Mouse (Mus musculus) gastrocnemius, postnatal 25 days (tissue): ENCODE measurements around the gene Nrip2. TPM values are rescaled to one million over a fixed set of nuclear protein-coding genes. Genes with fewer than 3 reads are reported as not detected.
"Not testable (repeated sequence)": the region's sequence is repeated elsewhere in the genome, so short reads cannot be mapped to it uniquely, and the experiment has no call there.

Experiments
- DNase-seq: peaks from one replicate; pipeline ENCODE4 v3.0.0; 2022
- long read RNA-seq, 2 experiments: library from polyadenylated mRNA; stranded (forward); transcript quantifications; one replicate each; pipeline ENCODE4 v2.0.0; 2021
- total RNA-seq, 2 experiments: library from RNA; stranded (reverse); gene quantifications; 1 replicate in 1 of 2; 2 replicates in 1 of 2; pipeline ENCODE4 v1.2.3; 2021

Gene Nrip2
- total RNA-seq: 1 to 10 TPM in 1 of 2 experiments, under 1 TPM in 1; 0.97 to 1.7 TPM
- long read RNA-seq, experiment 1: 0 reads
- long read RNA-seq, experiment 2, partial matches to known transcripts: 0 of 3 reads
- long read RNA-seq, experiment 2, other reads (novel, unspliced or antisense): 1 of 3 reads

GRCm38 (mm10) chr6:128398996-128399395, at the start of gene Nrip2:
Gene Nrip2, plus strand, starts transcription at chr6:128399296.
- DNase-seq: no peak

GRCm38 (mm10) chr6:128349711-128350110, 49.4 kb upstream of the Nrip2 start:
- no peak for DNase-seq

GRCm38 (mm10) chr6:128354140-128354539, 45.0 kb upstream of the Nrip2 start:
- no peak for DNase-seq

- no peak for DNase-seq
Observed at GRCm38 (mm10) chr6:128355201-128355681, 43.9 kb upstream of the Nrip2 start.

DNA sequence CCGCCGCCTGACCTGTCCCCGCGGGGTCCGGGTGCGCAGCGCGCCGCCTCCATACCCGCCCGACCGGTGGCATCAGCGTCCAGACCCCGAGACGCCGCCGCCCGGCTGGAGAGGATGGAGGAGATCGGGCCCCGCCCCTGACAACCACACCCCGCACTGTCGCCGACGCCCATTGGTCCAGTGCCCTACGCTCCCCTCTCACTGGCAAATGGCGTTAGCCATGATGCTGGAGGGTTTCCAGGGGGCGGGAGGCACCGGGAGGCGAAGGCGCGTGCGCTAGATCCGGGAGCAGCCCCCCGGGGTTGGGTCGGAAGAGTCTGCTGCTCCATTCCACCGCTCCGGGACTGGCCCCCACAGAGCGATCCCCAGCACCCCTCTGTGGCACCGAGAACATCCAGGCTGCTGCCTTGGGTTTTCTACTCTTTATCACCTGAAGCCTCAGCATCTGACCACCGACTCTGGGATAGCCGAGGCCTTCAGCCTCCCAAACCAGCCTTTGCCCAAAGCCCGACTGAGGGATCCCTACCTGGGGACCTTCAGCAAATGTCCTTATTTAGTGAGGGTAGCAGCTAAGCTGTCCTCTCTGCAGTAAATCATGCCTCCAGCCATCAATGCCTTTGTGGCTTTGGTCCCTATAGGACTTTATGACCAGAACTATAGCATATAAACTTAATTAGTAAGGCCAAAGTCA, 43.2 kb upstream of the Nrip2 start, which contains the start of gene Tulp3:
TSS of gene Tulp3 (minus strand) at position 126 of the 691 bp plus-strand sequence.
- peak; percentile 95 for DNase-seq

- peak; percentile 24 for DNase-seq
Observed at GRCm38 (mm10) chr6:128358999-128359398, 40.1 kb upstream of the Nrip2 start.

GRCm38 (mm10) chr6:128361901-128362300, 37.2 kb upstream of the Nrip2 start:
- no peak for DNase-seq

- DNase-seq: peak; percentile 83
Observed at GRCm38 (mm10) chr6:128362381-128363006, 36.6 kb upstream of the Nrip2 start, which contains the start of the genes Rhno1 and Foxm1. Gene Rhno1, minus strand, starts transcription at chr6:128362911. Gene Foxm1, plus strand, starts transcription at chr6:128362967.

DNA sequence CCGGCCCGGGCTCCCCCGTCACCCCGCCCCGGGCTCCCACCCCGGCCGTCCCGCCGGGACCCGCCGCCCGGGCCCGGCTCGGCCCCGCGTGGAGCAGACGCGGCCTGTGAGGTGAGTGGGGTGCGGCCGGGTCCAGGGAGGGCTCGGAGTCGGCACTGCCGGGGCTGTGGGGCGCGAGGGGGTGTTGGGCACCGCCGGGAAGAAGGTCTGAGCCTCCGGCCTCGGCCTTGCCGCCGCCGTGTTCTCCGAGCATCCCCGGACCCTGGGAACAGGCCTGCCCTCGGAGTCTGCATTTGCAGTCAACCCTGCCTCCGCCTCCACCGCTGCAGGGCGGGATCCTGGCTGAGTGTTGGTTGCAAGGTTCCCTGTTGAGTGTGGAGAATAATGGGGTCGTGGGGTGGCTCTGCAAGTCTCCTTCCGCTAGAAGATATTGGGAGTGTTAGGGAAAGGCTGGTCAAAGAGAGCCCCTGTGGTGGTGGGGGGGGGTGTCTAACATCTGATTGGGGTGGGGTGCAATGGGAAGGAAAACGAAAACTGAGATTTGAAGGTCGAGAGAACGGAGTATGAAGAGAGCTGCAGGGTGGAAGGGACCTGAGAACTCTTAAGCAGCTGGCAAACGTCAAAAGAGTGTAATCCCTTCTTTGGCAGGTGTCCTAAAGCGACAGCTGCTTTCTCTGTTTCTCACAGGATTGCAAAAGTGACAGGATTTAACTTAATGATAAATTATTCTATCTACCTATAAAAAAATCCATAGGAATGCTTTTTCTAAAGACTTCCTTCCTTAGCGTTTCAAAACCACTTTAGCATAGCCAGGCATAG, 35.9 kb upstream of the Nrip2 start:
- peak; percentile 12 for DNase-seq

DNA sequence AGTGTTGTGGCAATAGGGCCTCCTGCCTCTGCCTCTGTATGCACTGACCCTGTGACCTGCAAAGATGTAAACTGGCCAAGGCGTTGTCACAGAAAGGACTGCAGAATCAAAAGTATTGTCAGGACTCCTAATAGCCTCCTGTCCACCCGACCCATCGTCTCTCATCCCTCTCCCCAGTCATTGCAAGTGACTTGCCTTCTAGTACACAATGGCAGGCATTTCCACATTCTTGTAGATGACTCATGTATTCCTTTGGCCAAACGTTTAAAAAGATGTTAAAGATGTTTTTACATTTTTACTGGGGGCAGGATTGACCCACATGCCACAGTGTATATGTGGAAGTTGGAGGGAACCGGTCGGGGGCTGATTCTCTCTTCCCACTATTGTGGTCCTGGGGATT, 34.4 kb upstream of the Nrip2 start:
- DNase-seq: no peak

GRCm38 (mm10) chr6:128366466-128366865, 32.6 kb upstream of the Nrip2 start:
- DNase-seq: no peak

GRCm38 (mm10) chr6:128370040-128370439, 29.1 kb upstream of the Nrip2 start:
- DNase-seq: no peak

GRCm38 (mm10) chr6:128375192-128375591, 23.9 kb upstream of the Nrip2 start, which contains the start of the genes Tex52 and Gm44596:
Gene Tex52, plus strand, starts transcription at chr6:128375456.
Gene Gm44596, plus strand, starts transcription at chr6:128375503.
- peak; percentile 39 for DNase-seq

DNA sequence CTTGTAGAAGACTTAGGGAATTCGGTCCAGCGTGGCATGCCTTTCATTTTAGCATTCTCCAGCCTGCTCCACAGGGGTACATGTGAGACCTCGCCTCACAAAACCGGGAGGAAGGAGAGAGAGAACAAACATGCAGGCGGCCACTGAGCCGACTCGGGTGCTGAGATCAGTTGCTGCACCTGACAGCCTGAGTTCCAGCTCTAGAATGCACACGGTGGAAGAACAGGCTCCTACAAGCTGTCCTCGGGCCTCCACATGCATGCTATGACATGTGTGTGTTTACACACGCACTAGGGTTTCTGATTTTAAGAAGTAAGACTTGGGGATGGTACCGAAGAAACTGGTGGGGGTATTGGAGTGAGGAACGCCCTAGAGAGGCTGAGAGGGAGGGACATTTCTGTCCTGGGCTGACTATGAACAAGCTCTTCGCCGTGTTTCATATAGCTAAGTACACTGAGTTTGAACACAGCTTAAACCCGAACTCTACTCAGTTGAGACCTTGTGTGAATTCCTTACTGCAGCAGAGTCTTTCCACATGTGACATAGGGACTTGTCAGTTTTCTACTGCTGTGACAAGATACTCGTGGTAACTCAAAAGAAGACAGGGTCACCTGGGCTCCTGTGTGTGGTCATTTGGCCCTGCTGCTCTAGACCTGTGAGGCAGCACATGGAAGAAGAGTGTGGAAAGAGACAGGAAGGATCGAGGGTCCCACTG, 22.6 kb upstream of the Nrip2 start:
- no peak for DNase-seq

- no peak for DNase-seq
Observed at GRCm38 (mm10) chr6:128379636-128380035, 19.5 kb upstream of the Nrip2 start.

DNA sequence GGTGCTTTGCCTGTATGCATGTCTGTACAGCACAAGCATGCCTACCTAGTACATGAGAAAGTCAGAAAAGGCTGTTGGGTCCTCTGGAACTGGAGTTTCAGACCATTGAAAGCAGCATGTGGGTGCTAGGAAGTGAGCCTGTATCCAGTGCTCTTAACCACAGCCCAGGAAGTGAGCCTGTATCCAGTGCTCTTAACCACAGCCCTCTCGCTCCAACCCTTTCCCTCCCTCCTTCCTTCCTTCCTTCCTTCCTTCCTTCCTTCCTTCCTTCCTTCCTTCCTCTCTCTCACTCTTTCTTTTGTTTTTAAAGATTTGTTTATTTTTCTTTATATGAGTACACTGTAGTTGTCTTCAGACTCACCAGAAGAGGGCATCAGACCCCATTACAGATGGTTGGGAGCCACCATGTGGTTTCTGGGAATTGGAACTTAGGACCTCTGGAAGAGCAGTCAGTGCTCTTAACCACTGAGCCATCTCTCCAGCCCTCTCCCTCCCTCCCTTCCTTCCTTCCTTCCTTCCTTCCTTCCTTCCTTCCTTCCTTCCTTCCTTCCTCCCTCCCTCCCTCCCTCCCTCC, 18.4 kb upstream of the Nrip2 start:
- DNase-seq: not testable (repeated sequence)

- no peak for DNase-seq
Observed at GRCm38 (mm10) chr6:128381254-128381653, 17.8 kb upstream of the Nrip2 start.

- no peak for DNase-seq
Observed at GRCm38 (mm10) chr6:128383752-128384151, 15.3 kb upstream of the Nrip2 start.

- no peak for DNase-seq
Observed at GRCm38 (mm10) chr6:128385026-128385425, 14.1 kb upstream of the Nrip2 start.

- DNase-seq: no peak
Observed at GRCm38 (mm10) chr6:128389185-128389584, 9.9 kb upstream of the Nrip2 start.

DNA sequence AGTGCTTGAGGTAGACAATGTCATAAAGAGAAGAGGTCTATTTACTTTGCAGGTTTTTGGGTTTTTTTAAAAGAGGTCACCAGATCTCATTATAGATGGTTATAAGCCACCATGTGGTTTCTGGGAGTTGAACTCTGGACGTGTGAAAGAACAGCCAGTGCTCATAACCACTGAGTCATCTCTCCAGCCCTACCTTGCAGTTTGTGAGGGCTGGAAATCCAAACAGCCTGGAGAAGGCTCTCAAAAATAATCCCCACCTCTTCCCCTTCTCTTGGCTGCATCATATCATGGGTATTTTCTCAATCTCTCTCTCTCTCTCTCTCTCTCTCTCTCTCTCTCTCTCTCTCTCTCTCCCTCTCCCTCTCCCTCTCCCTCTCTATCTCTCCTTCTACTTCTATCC, 8.4 kb upstream of the Nrip2 start:
- no peak for DNase-seq
